Mouse (Mus musculus): ENCODE measurements around the gene Ptch2. TPM values are rescaled to one million over a fixed set of nuclear protein-coding genes. Genes with fewer than 3 reads are reported as not detected.
A peak's percentile ranks its signal among the peaks of the same experiment; 100 is the strongest.

The Ptch2 gene
- 1 to 10 TPM; 1.5 to 1.8 TPM for total RNA-seq (2021)
- long read RNA-seq, experiment 1, partial matches to known transcripts, result 2 of 2 reads
- long read RNA-seq, experiment 1, other reads (novel, unspliced or antisense), result 0 of 2 reads
- long read RNA-seq, experiment 2, partial matches to known transcripts, result 1 of 1 reads
- long read RNA-seq, experiment 2, other reads (novel, unspliced or antisense), result 0 of 1 reads

DNA sequence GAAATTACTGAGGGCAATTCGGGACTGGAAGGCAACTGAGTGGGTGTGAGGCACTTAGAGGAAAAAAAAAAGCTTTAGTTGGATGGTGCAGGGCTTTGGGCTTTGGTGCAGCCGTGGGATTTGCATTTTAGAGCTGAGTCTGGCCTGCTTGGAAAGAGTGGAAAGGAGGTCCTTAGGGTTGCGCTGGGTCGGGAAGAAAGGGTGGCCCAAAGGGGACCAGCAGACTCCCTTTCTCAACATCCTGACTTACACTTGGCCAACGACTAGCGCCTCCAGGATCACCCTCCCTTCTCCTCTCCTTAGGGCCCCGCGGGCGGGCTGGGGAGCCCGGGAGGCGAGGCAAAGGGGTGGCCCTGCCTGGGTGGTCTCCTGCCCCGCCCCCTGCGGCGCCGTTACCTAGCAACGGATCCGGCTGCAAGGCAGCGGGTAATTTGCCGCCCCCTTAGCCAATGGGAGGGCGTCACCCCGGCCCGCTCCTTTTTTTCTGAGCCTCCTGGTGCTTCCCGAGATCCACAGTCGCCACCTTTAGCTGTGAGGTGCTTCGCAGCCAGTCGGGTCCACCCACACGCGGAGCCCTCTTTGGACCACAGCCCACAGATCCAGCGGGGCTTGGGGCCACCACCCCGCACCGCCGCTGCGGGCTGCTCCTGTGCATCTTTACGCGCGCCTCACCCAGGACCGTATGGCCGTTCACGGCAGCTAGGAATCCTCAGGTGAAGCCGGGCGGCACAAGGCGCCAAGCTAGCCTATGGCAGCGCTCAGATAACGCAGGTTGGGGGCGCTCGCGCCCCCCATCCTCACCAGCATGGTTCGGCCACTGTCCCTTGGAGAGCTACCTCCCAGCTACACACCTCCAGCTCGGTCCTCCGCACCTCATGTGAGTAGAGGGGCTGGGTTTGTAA, at the start of gene Ptch2:
Ptch2 (plus strand) TSS at position 525 of the 902 bp plus-strand sequence.
- peak; percentile 74 for DNase-seq

DNA sequence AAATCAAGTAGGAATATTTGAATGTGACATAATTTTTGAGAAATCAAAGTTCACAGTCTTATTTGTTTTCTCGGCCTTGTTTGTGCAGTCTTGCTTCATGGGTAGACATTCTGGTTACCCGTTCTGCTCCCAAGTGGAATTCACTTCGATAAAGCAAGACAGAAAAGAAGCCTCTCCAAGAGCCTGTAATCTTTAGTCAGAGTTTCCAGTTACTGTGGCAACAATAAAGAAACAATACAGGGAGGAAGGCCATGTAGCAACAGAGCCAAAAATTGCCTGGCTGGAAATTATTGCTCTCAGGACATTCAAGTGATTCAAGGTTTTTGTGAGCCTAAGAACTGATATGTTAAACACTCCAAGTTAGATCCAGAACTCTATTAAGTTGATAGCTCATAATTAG, 47.0 kb upstream of the Ptch2 start:
- DNase-seq, result peak; percentile 40

DNA sequence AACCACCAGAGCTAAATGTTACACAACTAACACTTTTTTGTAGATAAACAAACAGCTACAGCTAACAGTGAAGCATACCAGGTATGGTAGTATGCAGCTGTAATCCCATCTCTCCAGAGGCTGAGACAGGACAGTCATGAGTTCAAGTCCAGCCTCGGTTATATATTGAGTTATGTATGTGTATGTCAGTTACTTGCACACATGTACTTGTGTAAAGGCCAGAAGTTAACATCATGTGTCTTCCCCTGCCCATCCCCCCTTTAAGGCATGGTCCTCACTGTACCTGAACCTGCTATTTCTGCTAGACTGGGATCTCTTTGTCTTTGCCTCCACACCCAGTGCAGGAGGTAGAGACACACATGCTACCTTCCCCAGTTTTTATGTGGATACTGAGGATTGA, 46.4 kb upstream of the Ptch2 start:
- DNase-seq, result no peak

DNA sequence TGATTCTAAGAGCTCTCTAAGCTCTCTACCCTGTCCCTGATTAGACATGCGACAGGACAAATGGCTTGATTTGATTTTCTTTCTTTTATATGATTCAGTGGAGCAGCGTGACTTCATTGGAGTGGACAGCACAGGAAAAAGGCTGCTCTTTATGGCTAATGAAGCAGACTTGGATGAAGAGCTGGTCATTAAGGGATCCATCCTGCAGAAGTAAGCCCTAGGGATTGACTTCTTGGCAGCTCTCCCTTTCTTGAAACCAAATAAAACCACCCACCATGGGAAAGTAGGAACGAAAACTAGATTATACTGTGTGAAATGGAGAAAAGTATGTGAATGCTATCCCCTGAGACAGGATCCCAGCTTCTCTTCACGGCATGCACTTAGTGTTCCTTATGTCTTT, 43.2 kb upstream of the Ptch2 start:
- peak; percentile 27 for DNase-seq

DNA sequence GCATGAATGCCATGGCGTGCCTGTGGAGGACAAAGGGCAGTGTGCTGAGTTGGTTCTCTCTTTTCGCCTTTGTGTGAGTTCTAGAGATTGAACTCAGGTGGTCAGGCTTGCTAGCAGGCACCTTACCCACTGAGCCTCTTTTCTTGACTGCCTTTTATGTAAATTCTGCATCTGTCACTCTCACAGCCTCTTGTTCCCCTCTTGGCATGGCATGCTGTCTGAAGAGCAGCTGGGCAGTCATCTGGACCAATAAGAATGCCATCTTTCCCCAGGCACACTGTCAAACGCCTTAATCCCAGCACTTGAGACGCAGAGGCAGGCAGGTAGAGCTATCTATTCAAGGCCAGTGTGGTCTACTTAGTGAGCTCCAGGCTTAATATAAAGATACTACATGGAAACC, 41.9 kb upstream of the Ptch2 start:
- no peak for DNase-seq

DNA sequence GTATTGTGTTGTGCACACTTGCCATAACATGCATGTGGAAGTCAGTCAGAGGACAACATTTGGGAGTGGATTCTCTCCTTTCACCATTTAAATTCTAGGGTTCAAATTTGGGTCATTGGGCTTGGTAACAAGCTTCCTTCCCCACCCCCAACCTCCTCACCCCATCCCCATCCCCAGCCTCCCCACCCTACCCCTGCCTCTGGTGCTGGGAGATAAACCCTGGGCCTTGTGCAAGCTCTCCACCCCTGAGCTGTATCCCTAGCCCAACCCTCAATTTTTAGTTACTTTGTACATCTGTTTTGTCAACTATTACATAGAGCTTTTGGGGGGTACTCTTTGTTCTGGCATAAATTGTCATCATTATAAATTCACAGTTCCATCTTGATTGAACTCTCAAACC, 39.8 kb upstream of the Ptch2 start:
- no peak for DNase-seq

DNA sequence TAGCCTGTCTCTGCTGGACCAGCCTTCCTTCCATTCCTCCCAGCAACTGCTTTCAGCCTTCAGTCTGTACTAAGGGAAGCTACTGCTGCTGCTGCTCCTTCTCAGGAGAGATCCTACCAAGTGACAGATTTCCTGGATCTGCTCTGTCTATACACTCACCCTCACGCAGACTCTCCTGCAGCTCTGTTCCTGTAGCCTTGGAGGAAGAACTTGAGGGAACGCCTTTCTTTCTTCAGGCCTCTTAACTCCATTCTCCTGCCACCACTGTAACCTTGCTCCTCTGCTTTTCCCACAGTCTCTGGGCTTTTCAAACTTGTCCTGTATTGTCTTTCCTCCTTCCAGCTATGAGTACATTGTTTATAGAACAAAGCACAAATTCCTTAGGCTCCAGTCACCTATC, 39.4 kb upstream of the Ptch2 start:
- no peak for DNase-seq

DNA sequence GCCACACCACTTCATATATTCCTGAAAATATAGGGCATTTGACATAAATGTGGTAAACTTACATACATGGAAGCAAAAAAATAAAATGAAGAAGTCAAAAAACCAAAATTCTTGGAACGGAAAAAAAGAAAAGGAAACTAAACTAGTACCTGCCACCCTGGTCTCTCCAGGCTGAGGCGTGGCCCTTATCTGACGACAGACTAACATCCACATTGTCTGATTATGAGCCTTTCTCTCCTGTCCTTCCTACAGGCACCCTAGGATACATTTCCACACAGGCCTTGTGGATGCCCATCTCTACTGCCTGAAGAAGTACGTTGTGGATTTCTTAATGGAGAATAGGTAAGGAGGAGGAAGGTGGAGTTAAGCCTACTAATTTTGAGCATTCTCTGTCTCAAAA, 37.4 kb upstream of the Ptch2 start:
- DNase-seq, result no peak

DNA sequence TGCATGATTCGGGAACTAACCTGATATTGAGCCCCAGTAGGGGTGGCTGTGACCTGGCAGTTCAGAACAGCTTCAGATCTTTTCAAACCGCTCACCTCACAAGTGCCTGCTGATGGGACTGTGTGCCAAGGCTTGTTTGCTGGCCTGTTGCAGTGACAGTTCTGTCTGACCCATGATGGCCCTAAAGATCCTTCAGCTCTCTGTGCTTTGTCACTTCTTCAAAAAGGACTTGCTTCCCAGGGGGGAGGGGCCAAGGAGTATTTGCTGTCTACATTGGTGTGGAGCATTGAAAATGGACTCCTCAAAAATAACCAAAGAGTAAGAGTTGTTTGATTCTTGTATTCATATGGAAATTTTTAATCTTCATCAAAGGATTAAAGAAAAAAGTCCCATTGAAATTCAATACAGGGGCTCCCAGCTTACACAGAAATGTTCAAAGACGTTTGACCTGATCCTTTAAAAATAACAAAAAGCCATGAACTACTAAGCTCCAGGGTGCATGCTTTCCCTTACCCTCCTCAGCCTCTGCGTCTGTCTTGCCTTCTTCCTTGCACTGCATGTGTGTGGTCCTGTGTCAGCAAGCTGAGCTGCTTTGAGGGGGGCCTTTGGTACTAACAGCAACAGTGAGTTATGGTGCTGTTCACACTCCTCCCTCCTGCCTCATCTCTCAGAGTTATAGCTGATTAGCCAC, 33.0 kb upstream of the Ptch2 start:
- no peak for DNase-seq

DNA sequence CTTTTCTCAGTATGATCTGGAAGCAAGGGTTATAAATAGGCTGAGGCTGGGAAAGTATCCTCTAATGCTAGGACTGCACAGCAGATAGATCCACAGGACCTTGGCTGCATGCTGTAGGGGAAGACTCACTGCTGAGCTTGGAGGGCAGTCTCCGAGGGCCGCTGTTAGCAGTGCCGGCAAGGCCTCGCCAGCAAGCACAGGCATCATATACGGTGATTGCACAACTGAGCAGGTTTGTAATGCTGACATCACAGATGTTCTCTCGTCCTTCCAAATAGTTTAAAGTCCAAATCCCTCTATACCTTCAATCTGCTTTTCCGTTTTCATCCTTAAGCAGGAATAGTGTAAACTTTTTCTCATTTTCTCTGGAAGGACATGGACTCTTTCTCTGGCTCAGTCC, 27.8 kb upstream of the Ptch2 start:
- no peak for DNase-seq

DNA sequence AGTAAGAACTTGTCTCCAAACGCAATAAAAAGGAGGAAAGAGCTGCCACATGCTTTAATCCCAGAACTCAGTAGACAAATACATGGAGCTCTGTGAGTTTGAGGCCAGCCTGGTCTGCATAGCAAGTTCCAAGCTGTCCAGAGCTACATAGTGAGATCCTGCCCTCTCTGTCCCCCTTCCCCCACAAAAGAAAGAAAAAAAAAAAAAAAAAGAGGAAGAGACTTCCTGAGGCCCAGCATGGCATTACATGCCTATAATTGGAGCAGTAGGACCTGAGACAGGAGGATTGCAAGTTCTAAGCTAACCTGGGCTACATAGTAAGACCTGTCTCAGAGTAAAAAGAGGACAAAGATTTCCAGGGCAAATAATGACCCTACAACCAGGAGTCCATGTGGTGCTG, 26.2 kb upstream of the Ptch2 start:
- DNase-seq, result no peak

DNA sequence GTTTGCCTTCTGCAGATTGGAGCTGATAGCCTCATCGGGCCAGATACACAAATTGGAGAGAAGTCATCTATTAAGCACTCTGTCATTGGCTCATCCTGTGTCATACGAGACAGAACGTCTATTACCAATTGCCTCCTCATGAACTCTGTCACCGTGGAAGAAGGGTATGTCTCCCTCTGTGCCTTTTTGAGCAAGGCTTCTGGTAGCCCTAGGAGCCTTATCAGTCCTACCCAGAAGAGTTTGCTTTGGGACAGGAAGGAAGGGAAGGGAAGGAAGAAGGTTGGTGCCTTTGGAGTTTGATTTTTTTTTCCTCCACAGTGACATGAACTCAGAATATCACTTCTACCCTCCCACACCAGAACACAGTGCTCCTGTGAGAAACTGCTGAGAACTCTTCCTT, 25.3 kb upstream of the Ptch2 start:
- no peak for DNase-seq

DNA sequence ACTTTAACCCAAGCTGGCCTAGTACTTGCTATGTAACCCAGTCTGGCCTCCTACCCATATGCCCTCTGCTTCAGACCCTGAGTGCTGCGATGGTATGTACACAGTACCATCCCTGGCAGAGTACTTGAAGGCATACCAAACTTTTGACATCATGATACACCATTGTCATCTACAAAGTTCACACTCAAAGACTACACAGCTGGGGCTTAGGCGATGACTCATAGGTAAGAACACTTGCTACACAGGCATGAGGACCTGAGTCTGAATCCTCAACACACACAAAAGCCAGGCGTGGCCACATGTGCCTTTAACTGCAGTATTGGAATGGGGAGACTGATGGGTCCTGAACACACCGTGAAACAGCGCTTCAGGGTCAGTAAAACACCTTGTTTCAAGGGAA, 24.7 kb upstream of the Ptch2 start:
- DNase-seq, result no peak

DNA sequence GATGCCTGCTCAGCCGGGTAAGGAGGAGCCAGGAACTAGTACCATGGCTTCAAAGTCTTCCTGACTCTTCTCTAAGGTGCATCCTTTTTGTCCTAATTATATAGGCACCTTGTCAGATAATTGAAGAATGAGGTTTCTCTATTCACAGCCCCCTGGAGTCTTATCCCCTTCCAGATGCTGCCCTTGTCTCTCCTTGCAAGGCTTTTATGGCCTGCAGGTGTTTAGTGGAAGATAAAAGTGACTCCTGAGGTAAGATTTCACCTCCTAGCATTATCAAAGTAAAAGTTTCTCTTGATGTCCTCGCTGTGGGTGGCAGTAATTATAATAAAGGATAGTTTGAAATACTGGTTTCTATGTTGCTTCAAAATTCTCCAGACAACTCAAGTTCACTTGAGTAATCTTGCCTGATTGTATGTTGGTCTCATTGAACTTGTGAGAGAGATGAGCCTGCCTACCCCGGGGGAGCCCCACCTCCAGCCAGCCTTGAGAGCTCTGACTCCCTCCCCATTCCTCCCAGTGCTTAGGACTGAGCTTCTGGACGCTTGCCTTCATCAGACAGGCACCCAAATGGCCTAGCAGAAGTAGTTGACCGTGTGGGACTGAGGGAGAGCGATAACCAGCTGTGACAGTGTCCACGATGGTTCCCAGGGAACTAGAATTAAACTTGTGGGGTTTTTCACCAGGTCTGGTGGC, 7.8 kb upstream of the Ptch2 start:
- DNase-seq, result no peak

DNA sequence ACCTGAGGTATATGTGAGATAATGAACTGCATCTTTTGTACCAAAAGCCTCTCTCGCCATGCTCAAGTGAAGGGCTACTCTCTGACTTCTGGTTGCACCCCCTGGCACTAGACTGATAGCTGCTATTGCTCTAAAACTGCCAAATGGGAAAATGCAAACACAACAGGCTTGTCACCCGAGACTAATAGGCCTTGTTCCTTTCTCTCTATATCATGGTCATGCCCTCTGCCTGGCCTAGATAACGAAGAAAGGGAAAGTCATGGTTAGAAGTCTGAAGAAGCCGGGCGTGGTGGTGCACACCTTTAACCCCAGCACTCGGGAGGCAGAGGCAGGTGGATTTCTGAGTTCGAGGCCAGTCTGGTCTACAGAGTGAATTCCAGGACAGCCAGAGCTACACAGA, 5.3 kb upstream of the Ptch2 start:
- no peak for DNase-seq

DNA sequence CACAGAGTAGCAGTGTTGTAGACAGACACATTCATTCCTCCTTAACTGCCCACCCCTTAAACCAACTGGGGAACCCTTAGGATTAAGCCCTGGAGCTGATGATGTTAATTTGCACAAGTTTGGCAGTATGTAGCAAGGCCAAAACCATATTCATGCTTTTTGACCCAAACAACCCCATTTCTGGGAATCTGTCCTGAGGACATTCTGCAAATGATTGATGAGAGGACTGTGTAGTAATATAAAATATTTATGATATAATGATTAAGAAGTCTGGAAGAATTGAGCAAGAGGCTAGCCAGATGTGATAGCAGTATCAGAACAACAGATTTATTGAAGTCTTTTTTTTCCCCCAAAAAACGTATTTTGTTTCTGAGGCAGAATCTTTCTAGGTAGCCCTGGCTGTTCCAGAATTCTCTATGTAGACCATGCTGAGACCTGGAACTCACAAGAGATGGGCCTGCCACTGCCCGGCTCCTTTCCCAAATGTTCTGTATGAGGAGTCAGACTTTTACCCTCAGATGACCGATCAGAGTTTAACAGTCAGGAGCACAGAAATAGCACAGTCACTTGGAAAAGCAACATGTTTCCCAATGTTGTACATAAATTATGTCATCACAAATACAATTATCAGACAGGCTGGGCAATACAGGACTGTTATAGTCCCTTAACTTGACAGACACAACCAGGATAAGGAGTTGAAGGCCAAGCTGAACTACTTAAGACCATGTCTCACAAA, 1.1 kb upstream of the Ptch2 start:
- DNase-seq, result no peak

DNA sequence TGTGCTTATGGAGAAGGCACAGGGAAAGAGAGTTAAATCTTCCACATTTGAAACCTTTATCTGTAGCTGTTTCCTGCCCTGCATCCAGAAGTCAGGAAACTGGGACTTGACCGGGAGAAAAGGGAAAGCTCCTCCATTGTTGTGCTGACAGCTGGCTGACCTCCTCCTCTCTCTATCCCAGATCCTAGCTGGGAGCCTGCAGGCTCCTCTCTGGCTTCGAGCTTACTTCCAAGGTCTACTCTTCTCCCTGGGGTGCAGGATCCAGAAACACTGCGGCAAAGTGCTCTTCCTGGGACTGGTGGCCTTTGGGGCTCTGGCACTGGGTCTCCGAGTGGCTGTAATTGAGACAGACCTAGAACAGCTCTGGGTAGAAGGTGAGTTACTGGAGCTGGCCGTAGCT, 791 bp downstream of the Ptch2 start:
- DNase-seq, result no peak

DNA sequence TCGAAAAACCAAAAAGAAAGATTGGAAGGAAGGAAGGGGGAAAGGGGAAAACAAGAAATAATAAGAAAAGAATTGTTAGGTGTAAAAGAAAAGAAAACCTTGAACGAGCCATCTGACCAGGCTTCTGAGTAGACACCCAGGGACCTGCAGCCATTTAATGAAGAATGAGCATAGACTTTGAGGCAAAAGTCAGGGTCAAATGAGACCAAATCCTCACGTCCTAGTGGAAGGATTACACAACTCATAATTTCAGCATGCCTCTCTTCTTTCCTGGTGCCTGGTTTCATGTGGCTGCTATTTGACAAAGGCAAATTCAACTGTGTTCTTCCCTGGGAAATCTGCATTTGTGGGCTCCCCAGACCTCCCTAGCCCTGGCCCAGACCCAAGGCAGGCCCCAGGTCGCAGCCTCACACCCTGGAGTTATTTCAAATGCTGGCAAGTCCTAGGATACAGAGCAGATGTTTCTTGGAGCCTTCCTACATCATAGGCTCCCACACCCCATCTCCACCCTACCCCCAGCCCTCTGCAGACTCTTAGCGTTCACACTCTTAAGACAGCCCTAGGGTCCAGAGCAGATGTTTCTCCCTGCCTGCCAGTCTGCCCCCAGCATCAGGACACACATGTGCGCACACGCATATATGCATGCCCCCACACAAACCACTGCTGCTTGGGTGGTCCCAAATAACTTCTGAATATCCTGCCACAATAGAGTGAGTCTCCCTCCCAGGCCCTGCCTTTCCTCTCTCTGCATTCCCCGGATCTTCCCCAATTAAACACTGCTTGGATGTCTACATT, 2.3 kb downstream of the Ptch2 start:
- peak; percentile 36 for DNase-seq

DNA sequence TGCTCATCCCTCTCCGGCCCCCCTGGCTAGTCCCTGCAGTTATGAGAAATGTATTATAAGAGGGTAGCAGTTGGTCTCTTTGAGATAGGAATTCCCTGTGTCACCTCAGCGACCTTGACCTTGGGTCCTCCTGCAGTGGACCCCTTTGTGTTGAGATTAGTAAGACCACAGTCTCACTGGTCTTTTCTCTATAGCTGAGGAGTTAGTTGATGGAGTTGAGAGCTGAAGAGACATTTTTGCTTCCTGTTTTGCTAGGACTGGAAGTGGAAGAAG, 2.8 kb downstream of the Ptch2 start:
- no peak for DNase-seq

DNA sequence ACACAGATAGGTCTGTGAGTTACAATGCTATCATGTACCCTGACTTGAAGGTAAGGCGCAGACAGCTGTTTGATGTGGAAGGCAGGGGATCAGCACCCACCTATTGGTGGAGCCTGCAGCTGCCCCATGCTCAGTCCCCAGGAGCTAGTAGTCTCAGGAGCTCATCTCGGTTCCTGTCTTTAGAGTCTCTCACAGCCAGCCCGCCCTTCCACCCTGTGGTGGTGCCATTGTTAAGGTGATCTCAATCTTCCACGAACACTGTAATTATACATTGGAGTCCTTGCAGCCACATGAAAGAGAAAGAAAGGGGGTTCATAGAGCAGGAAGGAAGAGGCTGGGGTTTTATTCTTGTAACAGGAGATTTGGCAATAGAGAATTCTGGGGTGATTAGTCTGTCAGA, 4.2 kb downstream of the Ptch2 start:
- no peak for DNase-seq

DNA sequence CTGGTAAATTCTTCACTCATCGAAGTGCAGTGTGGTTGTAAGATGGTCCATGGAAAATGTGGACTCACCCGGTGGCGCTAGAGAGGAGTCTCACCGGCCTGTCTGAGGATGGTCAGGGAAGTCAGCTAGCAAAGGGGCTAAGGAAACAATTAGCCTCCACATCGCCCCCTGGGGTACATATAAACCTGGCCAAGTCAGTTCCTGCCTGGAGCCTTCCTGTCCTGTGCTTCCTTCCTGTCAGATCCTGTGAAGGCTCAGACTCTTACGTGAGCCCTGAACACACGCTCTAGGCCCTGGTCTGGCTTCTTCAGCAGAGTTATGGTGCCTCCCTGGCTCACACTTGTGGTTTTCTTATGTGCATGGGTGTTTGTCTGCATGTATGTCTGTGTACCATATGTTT, 5.3 kb downstream of the Ptch2 start:
- DNase-seq, result no peak

DNA sequence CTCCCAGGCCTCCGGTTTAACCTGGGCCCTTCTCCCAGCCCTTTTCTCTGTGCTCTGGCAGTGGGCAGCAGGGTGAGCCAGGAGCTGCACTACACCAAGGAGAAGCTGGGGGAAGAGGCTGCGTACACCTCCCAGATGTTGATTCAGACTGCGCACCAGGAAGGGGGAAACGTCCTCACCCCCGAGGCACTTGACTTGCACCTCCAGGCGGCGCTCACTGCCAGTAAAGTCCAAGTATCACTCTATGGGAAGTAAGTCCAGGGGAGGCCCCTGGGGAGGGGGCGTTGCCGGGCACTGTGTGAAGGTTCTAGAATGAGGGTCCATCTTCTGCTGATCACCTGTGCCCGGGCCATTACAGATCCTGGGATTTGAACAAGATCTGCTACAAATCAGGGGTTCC, 8.8 kb downstream of the Ptch2 start:
- DNase-seq, result no peak
